Mouse (Mus musculus): Measurements from ENCODE around the gene Olfr393. TPM values are rescaled to one million over a fixed set of nuclear protein-coding genes. Genes with fewer than 3 reads are reported as not detected.

The Olfr393 gene
- polyA plus RNA-seq (2015; fragmentation: Nextera tagmentation; extraction: Ambion mirVana): not detected in 2 replicates

GRCm38 (mm10) chr11:73851354-73851753 is at the start of gene Olfr393:
Gene Olfr393, minus strand, starts transcription at chr11:73851454.

DNA sequence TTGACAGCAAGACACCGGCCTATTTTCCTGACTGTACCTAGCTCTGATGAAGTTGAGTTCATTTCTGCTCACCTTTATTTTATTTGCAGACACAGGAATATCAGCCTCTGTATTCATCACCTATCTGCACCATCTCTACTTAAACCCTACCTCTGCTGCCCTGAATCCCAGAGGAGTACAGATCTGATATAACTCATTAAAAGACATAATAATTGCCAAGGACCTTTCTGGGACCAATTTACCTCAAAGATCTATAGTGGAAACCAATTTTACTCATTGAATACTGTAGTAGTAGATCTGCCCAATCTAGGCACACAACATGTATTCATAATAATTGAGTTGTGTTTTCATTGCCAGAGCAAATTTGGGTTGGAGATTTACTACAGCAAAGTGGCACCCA is 39.4 kb upstream of the Olfr393 start, which contains the start of gene Olfr394:
Gene Olfr394, minus strand, starts transcription at position 101 of the 400 bp plus-strand sequence.

DNA sequence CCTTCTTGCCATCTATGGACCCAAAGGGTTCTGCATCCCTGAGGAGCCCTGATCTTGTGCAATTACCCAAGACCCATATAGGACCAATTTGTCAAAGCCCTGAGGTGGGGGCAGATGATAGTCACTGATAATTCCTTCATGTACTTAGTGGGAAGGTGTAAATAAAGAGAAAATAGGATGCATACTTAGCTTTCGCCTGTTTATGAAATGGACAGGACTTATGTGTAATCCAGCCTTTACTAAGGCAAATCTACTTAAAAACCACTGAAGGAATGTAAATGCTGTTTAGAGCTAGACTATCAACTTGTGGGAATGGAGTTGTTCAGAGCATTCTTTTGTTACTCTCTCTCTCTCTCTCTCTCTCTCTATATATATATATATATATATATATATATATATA is 34.3 kb downstream of the Olfr393 start, which contains the start of gene Olfr392:
Gene Olfr392, minus strand, starts transcription at position 101 of the 400 bp plus-strand sequence.

GRCm38 (mm10) chr11:73802952-73803351 is 48.3 kb downstream of the Olfr393 start, which contains the start of gene Olfr391-ps:
Gene Olfr391-ps, minus strand, starts transcription at chr11:73803052.

Other genes starting within 250 kb of the Olfr393 start
- gene Zfp735, start 162.7 kb downstream of the Olfr393 start, polyA plus RNA-seq (2015; fragmentation: Nextera tagmentation; extraction: Ambion mirVana): not detected in 2 replicates
- gene Olfr389, start 70.7 kb downstream of the Olfr393 start, polyA plus RNA-seq (2015; fragmentation: Nextera tagmentation; extraction: Ambion mirVana): not detected in 2 replicates
- gene Olfr390, start 68.5 kb downstream of the Olfr393 start, polyA plus RNA-seq (2015; fragmentation: Nextera tagmentation; extraction: Ambion mirVana): not detected in 2 replicates
- not detected in 2 replicates for gene Olfr391-ps, start 48.4 kb downstream of the Olfr393 start, polyA plus RNA-seq (2015; fragmentation: Nextera tagmentation; extraction: Ambion mirVana)
- not detected in 2 replicates for gene Olfr392, start 34.4 kb downstream of the Olfr393 start, polyA plus RNA-seq (2015; fragmentation: Nextera tagmentation; extraction: Ambion mirVana)
- gene Olfr394, start 39.3 kb upstream of the Olfr393 start, polyA plus RNA-seq (2015; fragmentation: Nextera tagmentation; extraction: Ambion mirVana): not detected in 2 replicates
- gene Olfr395, start 57.8 kb upstream of the Olfr393 start, polyA plus RNA-seq (2015; fragmentation: Nextera tagmentation; extraction: Ambion mirVana): not detected in 2 replicates
- gene Olfr23, start 85.2 kb upstream of the Olfr393 start, polyA plus RNA-seq (2015; fragmentation: Nextera tagmentation; extraction: Ambion mirVana): not detected in 2 replicates
- not detected in 2 replicates for gene Olfr397, start 109.4 kb upstream of the Olfr393 start, polyA plus RNA-seq (2015; fragmentation: Nextera tagmentation; extraction: Ambion mirVana)
- not detected in 2 replicates for gene Olfr398, start 139.0 kb upstream of the Olfr393 start, polyA plus RNA-seq (2015; fragmentation: Nextera tagmentation; extraction: Ambion mirVana)
- gene Olfr139, start 205.1 kb upstream of the Olfr393 start, polyA plus RNA-seq (2015; fragmentation: Nextera tagmentation; extraction: Ambion mirVana): not detected in 2 replicates
- not detected in 2 replicates for gene Olfr399, start 205.2 kb upstream of the Olfr393 start, polyA plus RNA-seq (2015; fragmentation: Nextera tagmentation; extraction: Ambion mirVana)
- not detected in 2 replicates for gene Zfp616, start 218.5 kb upstream of the Olfr393 start, polyA plus RNA-seq (2015; fragmentation: Nextera tagmentation; extraction: Ambion mirVana)